Mouse (Mus musculus) liver, embryonic 12.5 days (tissue): Measurements from ENCODE around the gene Lrp11. TPM values are rescaled to one million over a fixed set of nuclear protein-coding genes. Genes with fewer than 3 reads are reported as not detected.
A peak's percentile ranks its signal among the peaks of the same experiment; 100 is the strongest.

ENCODE experiments used
- ATAC-seq: fragments of 200-750 bp; cut with Nextera tagmentation; 2 replicates; pipeline ENCODE4 v1.8.0; 2017; ENCODE audit warnings: moderate number of reproducible peaks, mild to moderate bottlenecking, moderate library complexity
- H3K27ac ChIP-seq: fragments of 300-500 bp; sonication (generic); 2 replicates; pipeline ENCODE4 v1.5.1; 2016; ENCODE audit warnings: mild to moderate bottlenecking
- H3K27me3 ChIP-seq: fragments of 300-500 bp; sonication (generic); replicated peaks from 2 replicates; pipeline ENCODE4 v1.6.1; 2016; ENCODE audit warnings: mild to moderate bottlenecking, moderate library complexity
- H3K36me3 ChIP-seq: fragments of 300-500 bp; sonication (generic); 2 replicates; pipeline ENCODE4 v1.6.1; 2016; ENCODE audit warnings: mild to moderate bottlenecking, moderate library complexity
- H3K4me1 ChIP-seq: fragments of 300-500 bp; sonication (generic); 2 replicates; pipeline ENCODE4 v1.6.1; 2016
- H3K4me2 ChIP-seq: fragments of 300-500 bp; sonication (generic); 2 replicates; pipeline ENCODE4 v1.6.1; 2016; ENCODE audit warnings: mild to moderate bottlenecking, moderate library complexity
- H3K4me3 ChIP-seq: fragments of 300-500 bp; sonication (generic); 2 replicates; pipeline ENCODE4 v1.5.1; 2016; ENCODE audit warnings: mild to moderate bottlenecking, moderate library complexity
- H3K9ac ChIP-seq: fragments of 300-500 bp; sonication (generic); 2 replicates; pipeline ENCODE4 v1.6.1; 2016; ENCODE audit warnings: mild to moderate bottlenecking, moderate library complexity
- H3K9me3 ChIP-seq: fragments of 300-500 bp; sonication (generic); replicated peaks from 2 replicates; pipeline ENCODE4 v1.6.1; 2016; ENCODE audit warnings: mild to moderate bottlenecking, moderate library complexity
- WGBS: fragments of 180-500 bp; shearing (Covaris S2); methylation state at CpG from one replicate; pipeline ENCODE4 v1.1.7; 2016; ENCODE audit not compliant: insufficient replicate concordance; 5-methylcytosine and 5-hydroxymethylcytosine counted together
- polyA plus RNA-seq: library from polyadenylated mRNA; unstranded; fragments of >200 nt; fragmentation: Nextera tagmentation; extraction: Ambion mirVana; gene quantifications from 2 replicates; pipeline ENCODE4 v1.2.1, GENCODE M21; 2016

Gene Lrp11
- polyA plus RNA-seq, 1 experiment from 2014 or later = 1.8 TPM

DNA sequence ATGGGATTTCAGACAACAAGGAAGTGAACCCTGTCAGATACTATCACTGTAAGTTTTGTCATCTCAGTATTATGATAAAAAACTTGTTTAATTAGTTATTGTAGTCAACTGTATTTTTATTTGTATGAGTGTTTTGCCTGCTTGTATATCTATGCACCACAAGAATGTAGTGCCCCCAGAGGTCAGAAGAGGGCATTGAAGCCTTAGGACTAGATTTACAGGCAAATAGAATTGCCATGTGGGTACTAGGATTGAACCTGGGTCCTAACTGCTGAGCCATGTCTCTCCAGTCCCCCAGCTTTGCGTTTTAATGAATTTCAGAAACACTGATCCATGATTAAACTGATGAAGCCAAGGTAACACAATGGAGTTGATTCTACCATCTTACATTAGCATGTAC lies 84.1 kb downstream of the Lrp11 start:
- Histone ChIP-seq H3K9ac (no peak overlapping the region), H3K4me3 (no peak overlapping the region), H3K27me3 (no peaks in the 10 kb centered on the region), H3K4me1 (peaks cover 7% of the 10 kb centered on the region), H3K36me3 (peaks cover 85% of the 10 kb centered on the region), H3K4me2 (no peak overlapping the region), H3K27ac (no peak overlapping the region), H3K9me3 (no peaks in the 10 kb centered on the region)
- WGBS = 43% methylated on average over 1 of the region's 1 CpGs
- ATAC-seq = peak; percentile 66; the same call in 1 of the 2 replicates

Other genes starting within 250 kb of the Lrp11 start
- gene Ulbp1, start 116.2 kb upstream of the Lrp11 start, polyA plus RNA-seq = 1.6 and 2.9 TPM in 2 replicates
- gene Nup43, start 77.7 kb downstream of the Lrp11 start, polyA plus RNA-seq = 40.8 and 43.2 TPM in 2 replicates
- gene Pcmt1, start 91.3 kb downstream of the Lrp11 start, polyA plus RNA-seq = 115 and 121 TPM in 2 replicates
- gene Lats1, start 91.4 kb downstream of the Lrp11 start, polyA plus RNA-seq = 5.1 and 5.2 TPM in 2 replicates
- 41.1 and 42.1 TPM in 2 replicates for gene Katna1, start 136.2 kb downstream of the Lrp11 start, polyA plus RNA-seq
- 32.5 and 33.1 TPM in 2 replicates for gene Ginm1, start 203.0 kb downstream of the Lrp11 start, polyA plus RNA-seq
- 34.6 and 35.1 TPM in 2 replicates for gene Ppil4, start 203.1 kb downstream of the Lrp11 start, polyA plus RNA-seq
- gene Zc3h12d, start 242.7 kb downstream of the Lrp11 start, polyA plus RNA-seq = 0.07 and 0.14 TPM in 2 replicates